Mouse (Mus musculus) urinary bladder, postnatal 4 days (tissue): ENCODE data around the gene Anp32b.

Experiments
- DNase-seq, 2 experiments: peaks; one replicate each; pipeline ENCODE4 v3.0.0; 2021 to 2022; ENCODE audit warnings: low spot score in 2 of 2

Anp32b gene

GRCm38 (mm10) chr4:46450519-46451131 lies at the start of gene Anp32b:
Anp32b (plus strand) TSS chr4:46450902.
- DNase-seq: peak; percentile 91 to 92

GRCm38 (mm10) chr4:46404042-46404795 lies 46.5 kb upstream of the Anp32b start:
- DNase-seq: no peak

DNA sequence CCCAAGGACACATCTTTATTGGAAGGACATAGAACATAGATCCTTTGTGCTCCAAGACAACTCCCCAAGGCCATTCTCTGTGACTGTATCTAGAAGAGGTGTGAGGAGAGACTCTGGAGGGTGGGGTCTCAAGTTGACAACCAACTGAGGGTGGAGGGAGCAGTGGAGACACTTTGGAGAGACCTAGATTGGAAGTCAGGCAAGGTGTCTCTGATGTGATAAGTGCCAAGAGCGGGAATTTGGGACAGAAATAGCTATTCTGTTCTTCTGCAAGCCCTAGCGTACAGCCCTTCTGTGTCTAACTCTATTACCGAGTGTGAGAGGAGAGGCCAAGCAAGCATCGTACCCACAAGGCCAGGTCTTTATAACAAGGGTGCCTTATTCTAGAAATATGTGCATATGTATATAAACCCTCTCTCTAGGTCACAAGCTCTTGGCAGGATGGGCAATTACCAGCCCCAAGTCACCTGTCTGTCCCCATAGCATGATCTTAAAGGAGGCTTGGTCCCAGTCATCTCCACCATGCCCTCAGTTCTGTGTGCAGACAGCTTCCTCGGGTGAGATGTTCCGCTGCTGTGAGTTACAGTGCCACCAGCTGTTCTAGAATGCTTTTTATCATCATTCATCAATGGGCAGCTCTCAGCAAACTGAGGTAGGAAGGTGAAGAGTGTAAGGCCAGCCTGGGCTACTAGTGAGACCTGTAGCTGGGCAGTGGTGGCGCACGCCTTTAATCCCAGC lies 43.6 kb upstream of the Anp32b start:
- DNase-seq: no peak

DNA sequence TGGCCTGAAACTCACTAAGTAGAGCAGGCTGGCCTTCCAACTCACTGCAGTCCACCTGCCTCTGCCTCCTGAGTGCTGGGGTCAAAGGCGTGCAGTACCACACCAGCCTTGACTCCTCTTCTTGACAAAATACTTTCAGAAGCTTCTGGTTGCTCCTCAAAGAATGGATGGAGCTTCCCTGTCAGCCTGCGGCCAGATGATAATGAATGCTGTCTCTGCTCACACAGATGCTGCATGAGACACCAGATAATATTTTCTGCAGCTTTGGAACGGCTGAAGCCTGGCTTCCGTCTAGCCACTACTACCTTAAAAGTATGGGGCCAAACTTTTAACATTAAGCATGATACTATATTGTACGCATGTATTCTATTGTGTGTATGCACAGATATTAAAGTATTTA lies 40.0 kb upstream of the Anp32b start:
- DNase-seq: no peak

DNA sequence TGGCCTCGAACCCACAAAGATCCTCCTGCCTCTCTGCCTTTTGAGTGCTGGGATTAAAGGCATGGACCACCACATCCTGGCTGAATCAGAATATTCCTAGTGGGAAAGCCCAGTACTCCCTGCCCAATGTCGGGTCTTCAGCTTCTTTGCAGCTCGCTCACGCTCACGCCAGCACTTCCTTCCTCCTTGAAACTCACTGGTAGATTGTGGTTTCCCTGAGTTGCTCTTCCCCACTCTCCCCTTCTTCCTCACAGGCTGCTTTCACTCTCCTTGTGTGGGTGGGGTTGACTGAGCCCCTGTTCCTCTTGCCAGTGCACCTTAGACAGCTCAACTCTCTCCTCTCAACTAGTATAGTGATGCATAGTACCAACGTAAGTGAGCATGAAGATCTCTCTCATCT lies 39.2 kb upstream of the Anp32b start:
- DNase-seq: no peak

DNA sequence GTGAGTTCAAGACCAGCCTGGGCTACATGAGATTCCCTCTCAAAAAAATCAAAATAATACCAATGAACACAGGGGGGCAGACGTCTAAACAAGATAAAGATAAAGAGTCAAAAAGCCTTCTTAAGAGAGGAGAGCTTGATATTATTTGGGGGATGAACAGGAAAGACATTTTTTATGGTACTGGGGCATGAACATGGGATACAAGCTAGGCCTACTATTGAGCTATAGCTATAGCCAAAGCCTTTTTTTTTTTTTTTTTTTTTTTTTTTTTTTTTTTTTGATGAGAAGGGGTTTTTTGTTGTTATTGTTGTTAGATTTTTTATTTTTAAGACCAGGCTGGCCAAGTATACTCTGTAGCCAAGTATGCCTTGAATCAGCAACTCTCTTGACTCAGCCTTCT lies 38.6 kb upstream of the Anp32b start:
- DNase-seq: no peak

DNA sequence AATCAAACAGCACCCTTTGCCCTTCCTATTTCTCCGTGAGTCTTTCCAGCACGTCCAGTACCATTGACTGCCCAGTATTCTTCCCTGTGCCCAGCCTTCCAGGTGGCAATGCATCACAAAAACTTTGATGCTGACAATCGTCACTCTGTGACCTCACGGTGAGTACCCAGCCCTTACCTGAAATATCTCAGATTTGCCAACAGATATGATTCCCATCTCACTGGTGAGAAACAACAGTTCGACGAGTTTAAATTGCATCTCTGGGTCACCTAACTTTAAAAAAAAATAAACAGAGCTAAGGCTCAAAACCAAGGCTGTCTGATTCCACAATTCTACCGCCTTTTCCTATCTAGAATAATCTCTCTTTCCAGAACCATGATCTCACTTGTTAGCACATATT lies 37.3 kb upstream of the Anp32b start, which contains the start of gene Hemgn:
TSS of gene Hemgn (minus strand) at position 101 of the 400 bp plus-strand sequence.
- DNase-seq: no peak

- no peak for DNase-seq
These were observed 33.2 kb upstream of the Anp32b start for GRCm38 (mm10) chr4:46417491-46417890.

DNA sequence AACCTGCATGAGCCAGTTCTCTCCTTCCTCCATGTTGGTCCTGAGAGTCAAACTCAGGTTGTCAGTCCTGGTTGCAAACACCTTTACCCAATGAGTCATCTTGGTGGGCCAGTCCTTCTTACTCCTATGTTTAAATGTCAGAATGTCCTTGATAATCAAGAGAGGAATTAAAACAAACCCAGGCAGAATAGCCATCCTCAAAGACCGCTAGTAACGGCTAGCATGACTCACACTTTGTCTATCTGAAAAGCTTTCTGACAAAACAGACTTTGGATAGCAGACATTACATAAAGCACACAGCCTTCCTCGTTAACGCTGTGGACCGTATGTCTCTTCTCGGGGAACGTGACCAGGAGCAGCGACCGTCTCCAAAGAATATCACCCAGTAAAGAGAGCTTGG lies 31.9 kb upstream of the Anp32b start:
- DNase-seq: no peak

- DNase-seq: no peak
These were observed 28.1 kb upstream of the Anp32b start for GRCm38 (mm10) chr4:46422625-46423024.

DNA sequence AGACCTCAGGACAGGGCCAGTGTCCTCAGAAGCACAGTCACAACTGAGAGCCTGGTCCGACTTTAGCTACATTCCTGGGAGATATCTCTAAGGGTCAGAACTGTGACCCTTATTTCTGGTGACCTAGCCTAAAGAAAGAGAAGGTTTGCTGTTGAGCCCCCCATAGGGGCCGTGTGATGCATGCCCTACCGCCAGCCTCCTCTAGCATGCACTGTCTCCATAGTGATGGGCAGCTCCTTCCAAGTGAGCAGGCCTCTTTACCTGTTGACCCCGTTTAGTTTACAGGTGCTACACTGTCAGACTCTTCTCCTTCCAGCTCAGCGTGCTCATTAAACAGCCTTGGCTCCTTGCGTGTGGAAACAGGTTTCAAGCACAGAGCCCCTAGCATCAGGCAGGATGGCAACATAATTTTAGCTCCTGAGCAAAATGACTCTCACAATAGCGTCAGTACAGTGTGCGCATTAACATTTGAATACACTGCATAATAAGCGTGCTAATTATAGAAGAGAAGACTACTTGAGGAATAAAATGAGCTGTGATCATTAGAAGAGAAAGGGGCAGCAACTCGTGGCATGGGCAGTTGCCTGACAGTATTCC lies 21.7 kb upstream of the Anp32b start:
- DNase-seq: no peak

DNA sequence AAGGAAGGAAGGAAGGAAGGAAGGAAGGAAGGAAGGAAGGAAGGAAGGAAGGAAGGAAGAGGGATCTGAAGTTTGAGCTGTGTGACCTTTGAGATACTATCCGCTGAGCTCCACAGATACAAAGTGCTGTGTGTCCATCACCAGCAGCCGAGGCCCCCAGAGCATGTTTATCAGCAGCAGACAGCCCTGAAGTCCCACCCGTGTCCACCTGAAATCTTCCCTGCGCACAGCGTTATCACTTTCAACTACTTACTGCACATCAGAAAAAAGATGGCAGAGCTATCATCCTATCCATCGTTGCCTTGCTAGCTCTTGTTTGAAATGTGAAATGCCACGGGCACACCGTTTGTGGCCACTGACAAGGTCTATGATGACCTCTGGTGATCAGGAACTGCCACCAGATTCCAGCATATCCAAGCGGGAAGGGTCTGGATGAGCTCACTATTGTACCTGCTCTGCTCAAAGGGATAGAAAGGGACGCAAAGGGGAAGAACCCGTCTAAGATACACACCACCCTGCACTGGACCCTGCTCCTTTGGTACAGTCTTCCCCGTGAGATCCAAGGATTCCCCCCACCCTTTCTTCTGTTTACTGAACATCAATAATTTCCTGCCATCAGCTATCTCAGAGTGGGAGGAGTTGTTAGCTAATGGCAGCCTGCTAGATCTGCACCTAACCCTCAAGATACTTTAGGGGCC lies 18.2 kb upstream of the Anp32b start:
- no peak for DNase-seq

DNA sequence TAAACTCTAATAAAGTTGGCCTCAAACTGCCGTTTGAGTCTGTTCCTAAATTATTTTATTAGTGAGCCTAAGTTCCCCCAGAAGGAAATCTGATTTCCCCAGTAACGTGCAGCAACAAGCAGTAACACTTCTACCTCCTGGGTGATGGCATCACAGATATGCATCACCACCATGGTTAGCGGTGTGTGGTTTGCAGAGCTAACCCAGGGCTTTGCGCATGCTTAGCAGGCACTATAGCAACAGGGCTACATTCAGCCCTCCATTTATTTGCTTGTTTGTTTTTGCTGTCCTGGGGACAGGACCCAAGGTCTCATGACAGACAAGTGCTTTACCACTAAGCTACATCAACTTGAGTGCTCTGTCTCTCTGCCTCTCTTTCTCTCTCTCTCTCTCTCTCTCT lies 8.2 kb upstream of the Anp32b start:
- DNase-seq: no peak

DNA sequence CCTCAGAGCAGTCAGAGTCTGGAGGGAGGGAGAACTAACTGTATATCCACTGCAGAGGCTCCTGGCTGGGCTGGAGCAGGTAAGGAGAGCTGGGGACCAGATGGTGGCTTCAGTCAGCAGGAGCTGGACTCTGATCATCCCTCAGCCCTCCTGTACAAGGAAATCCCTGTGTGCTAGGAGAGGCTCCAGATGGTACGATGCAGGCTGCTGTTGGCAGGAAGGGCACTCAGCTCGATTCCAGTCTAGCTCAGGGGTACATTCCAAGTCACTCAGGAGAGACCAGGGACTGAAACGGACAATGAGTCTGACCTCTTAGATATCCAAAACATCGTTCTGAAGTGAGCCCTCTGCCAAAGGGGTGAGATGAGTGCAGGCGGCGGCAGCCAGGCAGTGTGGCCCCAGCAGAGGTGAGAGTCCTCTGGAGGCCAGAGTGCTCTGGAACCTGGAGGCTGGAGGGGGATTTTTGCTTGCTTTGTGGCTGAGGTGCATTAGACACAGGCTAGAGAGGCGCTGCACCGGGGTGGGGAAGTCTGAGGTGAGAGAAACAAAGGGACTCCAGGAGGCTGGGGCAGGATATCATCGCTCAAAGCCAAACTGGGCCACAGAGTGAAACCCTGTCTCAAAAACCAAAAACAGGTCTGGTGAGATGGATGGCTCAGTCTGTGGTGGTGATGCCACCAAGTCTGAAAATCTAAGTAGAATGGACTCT lies 5.3 kb upstream of the Anp32b start:
- DNase-seq: no peak

- DNase-seq: no peak
These were observed 3.2 kb upstream of the Anp32b start for GRCm38 (mm10) chr4:46447461-46447860.

GRCm38 (mm10) chr4:46448886-46449285 lies 1.8 kb upstream of the Anp32b start:
- no peak for DNase-seq

DNA sequence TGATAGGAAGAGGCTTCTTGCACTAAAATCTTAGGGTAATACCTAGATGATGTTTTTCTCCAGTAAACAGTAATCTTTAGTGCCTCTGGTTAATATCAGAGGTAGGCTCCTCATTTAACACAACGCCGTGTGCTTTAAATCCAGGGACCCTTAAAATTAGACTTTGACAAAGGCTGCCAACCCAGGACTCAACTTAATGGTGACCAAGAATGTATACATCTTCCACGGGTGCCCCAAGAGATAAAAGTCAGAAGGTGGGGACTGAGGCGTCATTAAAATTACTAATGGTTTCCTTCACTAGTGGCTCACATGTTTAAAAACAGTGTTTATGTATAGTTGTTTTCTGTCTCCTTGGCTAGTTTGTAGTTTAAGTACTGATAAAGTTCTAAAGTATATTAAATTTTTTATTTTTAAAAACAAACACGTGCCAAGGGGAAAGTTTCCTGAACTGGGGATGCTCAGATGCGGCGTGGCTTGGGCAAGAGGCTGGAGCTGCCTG lies 633 bp upstream of the Anp32b start:
- DNase-seq: no peak

- DNase-seq: peak; percentile 66 to 72
These were observed 597 bp downstream of the Anp32b start for GRCm38 (mm10) chr4:46451240-46451757.

DNA sequence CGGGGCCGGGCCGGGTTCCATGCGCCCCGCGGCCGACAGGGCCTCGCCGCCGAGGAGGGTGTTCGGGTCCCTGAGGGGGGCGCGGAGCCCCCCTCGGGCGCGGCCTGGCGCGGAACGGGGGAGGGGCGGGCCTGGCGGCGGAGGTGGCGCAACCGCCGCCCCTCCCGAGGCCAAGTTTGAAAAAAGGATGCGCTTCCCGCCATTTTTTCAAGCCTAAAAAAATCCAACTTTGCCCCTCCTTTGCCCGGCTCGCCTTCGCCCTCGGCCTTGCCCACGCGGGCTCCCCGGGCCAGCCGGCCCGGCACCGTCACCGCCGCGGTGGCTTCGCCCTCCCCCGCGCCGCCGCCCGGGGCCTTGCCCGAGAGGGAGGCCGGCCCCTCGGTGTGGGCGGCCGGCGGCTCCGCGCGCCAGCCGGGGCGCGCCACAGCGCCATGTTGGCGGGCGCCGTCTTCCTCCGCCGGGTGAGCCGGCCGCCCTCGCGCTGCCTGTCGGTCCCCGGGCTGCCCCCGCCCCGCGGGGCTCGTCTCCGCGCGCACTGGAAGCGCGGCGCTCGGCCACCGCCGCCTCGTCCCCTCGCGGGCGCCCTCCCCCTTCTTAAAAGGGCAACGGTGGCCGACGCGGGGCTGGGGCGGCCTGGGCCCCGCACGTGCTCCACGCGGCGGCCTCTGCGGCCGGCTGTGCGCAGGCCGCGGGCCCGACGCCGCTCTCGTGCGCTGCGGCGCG lies 1.2 kb downstream of the Anp32b start:
- DNase-seq: peak; percentile 66 to 71

- peak in 1 of 2 experiments; percentile 48 for DNase-seq
These were observed 1.8 kb downstream of the Anp32b start for GRCm38 (mm10) chr4:46452481-46452850.
